Mouse (Mus musculus) G1E (cell line): ENCODE data around the gene Ccdc154. TPM values are rescaled to one million over a fixed set of nuclear protein-coding genes. Genes with fewer than 3 reads are reported as not detected.

Experiments used
- ATAC-seq: 2 replicates; pipeline ENCODE4 v1.8.0; 2016; ENCODE audit warnings: mild to moderate bottlenecking; ENCODE audit not compliant: insufficient number of reproducible peaks, poor library complexity, low FRiP score, severe bottlenecking; ENCODE audit errors: extremely low read depth
- DNase-seq: peaks from one replicate; pipeline ENCODE4 v3.0.0; 2012; ENCODE audit warnings: low spot score
- H3K27me3 ChIP-seq: 2 replicates; pipeline ENCODE4 v1.6.1; 2012; ENCODE audit warnings: mild to moderate bottlenecking, low read length, inconsistent platforms; ENCODE audit not compliant: insufficient read depth
- H3K36me3 ChIP-seq: replicated peaks from 2 replicates; pipeline ENCODE3; 2012; ENCODE audit warnings: mild to moderate bottlenecking, inconsistent platforms
- H3K4me1 ChIP-seq: 2 replicates; pipeline ENCODE4 v1.6.1; 2012; ENCODE audit warnings: low read depth, low read length, inconsistent platforms, mixed read lengths; ENCODE audit not compliant: insufficient read depth
- H3K4me3 ChIP-seq: 2 replicates; pipeline ENCODE4 v1.5.1; 2012; ENCODE audit warnings: low read depth, mild to moderate bottlenecking, inconsistent platforms, low read length, moderate library complexity, mixed read lengths
- H3K9me3 ChIP-seq: replicated peaks from 2 replicates; pipeline ENCODE4 v1.6.1; 2012; ENCODE audit warnings: inconsistent platforms
- CTCF ChIP-seq: IDR thresholded peaks from 2 replicates; pipeline ENCODE4 v1.5.1; 2012; ENCODE audit warnings: low read depth, low read length, inconsistent platforms, mixed read lengths
- GATA1 ChIP-seq: IDR thresholded peaks from 2 replicates; pipeline ENCODE4 v1.6.1; 2012; ENCODE audit warnings: borderline replicate concordance, low read length, inconsistent platforms, mixed read lengths
- GATA2 ChIP-seq: IDR thresholded peaks from 2 replicates; pipeline ENCODE4 v1.6.1; 2012; ENCODE audit warnings: low read depth, low read length, inconsistent platforms, borderline replicate concordance
- POLR2AphosphoS5 ChIP-seq: IDR thresholded peaks from 2 replicates; pipeline ENCODE4 v1.6.1; 2012; ENCODE audit warnings: low read depth, low read length, inconsistent platforms; ENCODE audit not compliant: insufficient replicate concordance
- TAL1 ChIP-seq: conservative IDR thresholded peaks from 2 replicates; pipeline ENCODE4 v1.6.1; 2012; ENCODE audit warnings: low read depth, low read length, inconsistent platforms, mixed read lengths
- polyA plus RNA-seq: library from polyadenylated mRNA; stranded (reverse); fragments of >175 nt; gene quantifications from 2 replicates; pipeline ENCODE4 v1.2.3, GENCODE M21; 2012
- total RNA-seq, 2 experiments: library from RNA; stranded (forward) in 1 of 2; stranded (reverse) in 1 of 2; fragments of 200-1000 nt in 1 of 2; fragments of >200 nt in 1 of 2; fragmentation: Nextera tagmentation in 1 of 2; gene quantifications; 2 replicates each; pipeline ENCODE4 v1.2.3; 2014 to 2017

Gene Ccdc154
- total and polyA plus RNA-seq, 3 experiments, result 0.05 TPM; not detected in 2

- TF ChIP-seq GATA2 (no peak), TAL1 (no peak), POLR2AphosphoS5 (no peak), CTCF (no peak), GATA1 (no peak)
- no peaks in the 10 kb centered on the region for H3K9me3 ChIP-seq
- H3K27me3 ChIP-seq, result no peaks in the 10 kb centered on the region
- H3K36me3 ChIP-seq, result peaks cover 77% of the 10 kb centered on the region
- DNase-seq, result no peak
- ATAC-seq, result no peak
- H3K4me1 ChIP-seq, result peaks cover 72% of the 10 kb centered on the region
- H3K4me3 ChIP-seq, result no peak overlapping the region
Observed at GRCm38 (mm10) chr17:25220746-25221145, 58.5 kb downstream of the Ccdc154 start.

Other genes with a start within 250 kb of the Ccdc154 start
Only the 20 nearest of the 21 such genes appear.
- gene Jpt2, start 201.8 kb upstream of the Ccdc154 start, total RNA-seq (2014; fragmentation: Nextera tagmentation), result 79.9 and 83.5 TPM in 2 replicates
- gene Jpt2, start 201.8 kb upstream of the Ccdc154 start, total RNA-seq (2017), result 71.2 and 72.3 TPM in 2 replicates
- gene Jpt2, start 201.8 kb upstream of the Ccdc154 start, polyA plus RNA-seq, result 25.9 and 28.8 TPM in 2 replicates
- 37.7 and 39.5 TPM in 2 replicates for gene Cramp1l, start 146.7 kb upstream of the Ccdc154 start, total RNA-seq (2014; fragmentation: Nextera tagmentation)
- 8.6 and 8.9 TPM in 2 replicates for gene Cramp1l, start 146.7 kb upstream of the Ccdc154 start, total RNA-seq (2017)
- 14.0 and 14.9 TPM in 2 replicates for gene Cramp1l, start 146.7 kb upstream of the Ccdc154 start, polyA plus RNA-seq
- gene Ift140, start 146.4 kb upstream of the Ccdc154 start, total RNA-seq (2014; fragmentation: Nextera tagmentation), result 17.7 and 37.9 TPM in 2 replicates
- gene Ift140, start 146.4 kb upstream of the Ccdc154 start, total RNA-seq (2017), result 13.5 and 17.9 TPM in 2 replicates
- gene Ift140, start 146.4 kb upstream of the Ccdc154 start, polyA plus RNA-seq, result 9.6 and 9.9 TPM in 2 replicates
- not detected in 2 replicates for gene Tmem204, start 78.9 kb upstream of the Ccdc154 start, total RNA-seq (2014; fragmentation: Nextera tagmentation)
- 0.11 and 0.17 TPM in 2 replicates for gene Tmem204, start 78.9 kb upstream of the Ccdc154 start, total RNA-seq (2017)
- gene Tmem204, start 78.9 kb upstream of the Ccdc154 start, polyA plus RNA-seq, result not detected in 2 replicates
- 6.0 and 25.6 TPM in 2 replicates for gene Telo2, start 46.5 kb upstream of the Ccdc154 start, total RNA-seq (2014; fragmentation: Nextera tagmentation)
- 22.3 and 28.2 TPM in 2 replicates for gene Telo2, start 46.5 kb upstream of the Ccdc154 start, total RNA-seq (2017)
- gene Telo2, start 46.5 kb upstream of the Ccdc154 start, polyA plus RNA-seq, result 34.9 and 44.0 TPM in 2 replicates
- gene Ptx4, start 41.7 kb upstream of the Ccdc154 start, total RNA-seq (2014; fragmentation: Nextera tagmentation), result not detected in 2 replicates
- gene Ptx4, start 41.7 kb upstream of the Ccdc154 start, total RNA-seq (2017), result 0.33 TPM in 1 of 2 replicates, not detected in the other
- not detected in 2 replicates for gene Ptx4, start 41.7 kb upstream of the Ccdc154 start, polyA plus RNA-seq
- 10.8 and 12.7 TPM in 2 replicates for gene Clcn7, start 29.1 kb upstream of the Ccdc154 start, total RNA-seq (2014; fragmentation: Nextera tagmentation)
- 15.7 and 17.8 TPM in 2 replicates for gene Clcn7, start 29.1 kb upstream of the Ccdc154 start, total RNA-seq (2017)
- gene Clcn7, start 29.1 kb upstream of the Ccdc154 start, polyA plus RNA-seq, result 14.7 and 16.1 TPM in 2 replicates
- gene Gm38655, start 13.0 kb downstream of the Ccdc154 start, total RNA-seq (2014; fragmentation: Nextera tagmentation), result not detected in 2 replicates
- gene Gm38655, start 13.0 kb downstream of the Ccdc154 start, total RNA-seq (2017), result 0.52 TPM in 1 of 2 replicates, not detected in the other
- gene Gm38655, start 13.0 kb downstream of the Ccdc154 start, polyA plus RNA-seq, result 0.05 TPM in 1 of 2 replicates, not detected in the other
- gene BC003965, start 22.1 kb downstream of the Ccdc154 start, total RNA-seq (2014; fragmentation: Nextera tagmentation), result 10.5 and 15.7 TPM in 2 replicates
- gene BC003965, start 22.1 kb downstream of the Ccdc154 start, total RNA-seq (2017), result 12.1 and 13.9 TPM in 2 replicates
- gene BC003965, start 22.1 kb downstream of the Ccdc154 start, polyA plus RNA-seq, result 36.9 and 44.1 TPM in 2 replicates
- 14.1 and 15.0 TPM in 2 replicates for gene Unkl, start 25.9 kb downstream of the Ccdc154 start, total RNA-seq (2014; fragmentation: Nextera tagmentation)
- 8.5 and 10.1 TPM in 2 replicates for gene Unkl, start 25.9 kb downstream of the Ccdc154 start, total RNA-seq (2017)
- gene Unkl, start 25.9 kb downstream of the Ccdc154 start, polyA plus RNA-seq, result 59.4 and 65.9 TPM in 2 replicates
- 9.7 and 10.0 TPM in 2 replicates for gene Gnptg, start 77.7 kb downstream of the Ccdc154 start, total RNA-seq (2014; fragmentation: Nextera tagmentation)
- 22.2 and 31.1 TPM in 2 replicates for gene Gnptg, start 77.7 kb downstream of the Ccdc154 start, total RNA-seq (2017)
- 5.4 and 11.6 TPM in 2 replicates for gene Gnptg, start 77.7 kb downstream of the Ccdc154 start, polyA plus RNA-seq
- 15.2 and 17.6 TPM in 2 replicates for gene Tsr3, start 77.7 kb downstream of the Ccdc154 start, total RNA-seq (2014; fragmentation: Nextera tagmentation)
- gene Tsr3, start 77.7 kb downstream of the Ccdc154 start, total RNA-seq (2017), result 34.4 and 41.0 TPM in 2 replicates
- 22.4 and 24.2 TPM in 2 replicates for gene Tsr3, start 77.7 kb downstream of the Ccdc154 start, polyA plus RNA-seq
- gene Baiap3, start 93.9 kb downstream of the Ccdc154 start, total RNA-seq (2014; fragmentation: Nextera tagmentation), result not detected in 2 replicates
- gene Baiap3, start 93.9 kb downstream of the Ccdc154 start, total RNA-seq (2017), result 0.17 and 0.33 TPM in 2 replicates
- 0.06 TPM in 1 of 2 replicates, not detected in the other for gene Baiap3, start 93.9 kb downstream of the Ccdc154 start, polyA plus RNA-seq
- 516 and 535 TPM in 2 replicates for gene Ube2i, start 112.2 kb downstream of the Ccdc154 start, total RNA-seq (2014; fragmentation: Nextera tagmentation)
- 421 and 442 TPM in 2 replicates for gene Ube2i, start 112.2 kb downstream of the Ccdc154 start, total RNA-seq (2017)
- gene Ube2i, start 112.2 kb downstream of the Ccdc154 start, polyA plus RNA-seq, result 422 and 440 TPM in 2 replicates
- gene Prss34, start 135.9 kb downstream of the Ccdc154 start, total RNA-seq (2014; fragmentation: Nextera tagmentation), result not detected in 2 replicates
- gene Prss34, start 135.9 kb downstream of the Ccdc154 start, total RNA-seq (2017), result not detected in 2 replicates
- 0.06 TPM in 1 of 2 replicates, not detected in the other for gene Prss34, start 135.9 kb downstream of the Ccdc154 start, polyA plus RNA-seq
- not detected in 2 replicates for gene Prss28, start 146.2 kb downstream of the Ccdc154 start, total RNA-seq (2014; fragmentation: Nextera tagmentation)
- 0.11 TPM in 1 of 2 replicates, not detected in the other for gene Prss28, start 146.2 kb downstream of the Ccdc154 start, total RNA-seq (2017)
- not detected in 2 replicates for gene Prss28, start 146.2 kb downstream of the Ccdc154 start, polyA plus RNA-seq
- not detected in 2 replicates for gene Prss29, start 156.2 kb downstream of the Ccdc154 start, total RNA-seq (2014; fragmentation: Nextera tagmentation)
- gene Prss29, start 156.2 kb downstream of the Ccdc154 start, total RNA-seq (2017), result not detected in 2 replicates
- gene Prss29, start 156.2 kb downstream of the Ccdc154 start, polyA plus RNA-seq, result not detected in 2 replicates
- gene Tpsab1, start 183.1 kb downstream of the Ccdc154 start, total RNA-seq (2014; fragmentation: Nextera tagmentation), result 0.75 TPM in 1 of 2 replicates, not detected in the other
- 14.2 and 14.5 TPM in 2 replicates for gene Tpsab1, start 183.1 kb downstream of the Ccdc154 start, total RNA-seq (2017)
- gene Tpsab1, start 183.1 kb downstream of the Ccdc154 start, polyA plus RNA-seq, result 0.12 and 0.14 TPM in 2 replicates
- 0.58 TPM in 1 of 2 replicates, not detected in the other for gene Tpsb2, start 203.8 kb downstream of the Ccdc154 start, total RNA-seq (2014; fragmentation: Nextera tagmentation)
- gene Tpsb2, start 203.8 kb downstream of the Ccdc154 start, total RNA-seq (2017), result 12.9 and 15.4 TPM in 2 replicates
- gene Tpsb2, start 203.8 kb downstream of the Ccdc154 start, polyA plus RNA-seq, result not detected in 2 replicates
- gene Tpsg1, start 206.8 kb downstream of the Ccdc154 start, total RNA-seq (2014; fragmentation: Nextera tagmentation), result not detected in 2 replicates
- gene Tpsg1, start 206.8 kb downstream of the Ccdc154 start, total RNA-seq (2017), result 0.60 and 0.70 TPM in 2 replicates
- gene Tpsg1, start 206.8 kb downstream of the Ccdc154 start, polyA plus RNA-seq, result not detected in 2 replicates